Mouse (Mus musculus): ENCODE measurements around the gene Gna12. TPM values are rescaled to one million over a fixed set of nuclear protein-coding genes. Genes with fewer than 3 reads are reported as not detected.

Gna12 gene
- polyA plus RNA-seq, 1 experiment from 2014 or later = 31.1 TPM

GRCm38 (mm10) chr5:140858335-140858734, 28.1 kb upstream of the Gna12 start:
- ATAC-seq (replicated peaks; ENCODE audit: low FRiP score) (no peak; the same call in 1 of the 2 replicates), DNase-seq (ENCODE audit: low spot score) (no peak)
- Histone ChIP-seq H3K9me3 (ENCODE audit: control insufficient read depth, low read length) (no peaks in the 10 kb centered on the region), H3K36me3 (ENCODE audit: control insufficient read depth, insufficient read depth, low read length) (no peaks in the 10 kb centered on the region), H3K4me2 (no peak overlapping the region), H3K27ac (ENCODE audit: low read depth, low read length) (no peak overlapping the region), H3K27me3 (replicated peaks; ENCODE audit: control insufficient read depth, insufficient read depth, low read length) (no peaks in the 10 kb centered on the region), H3K4me1 (replicated peaks; ENCODE audit: control insufficient read depth, insufficient read depth, low read length) (no peaks in the 10 kb centered on the region), H3K9ac (ENCODE audit: low read depth, low read length) (no peak overlapping the region), H3K4me3 (ENCODE audit: low read depth, low read length) (no peak overlapping the region)
- 75% methylated on average over 3 of the region's 3 CpGs for WGBS

GRCm38 (mm10) chr5:140857432-140858154, 27.4 kb upstream of the Gna12 start:
- WGBS = 51% methylated on average over 8 of the region's 8 CpGs
- ATAC-seq (replicated peaks; ENCODE audit: low FRiP score) (no peak), DNase-seq (ENCODE audit: low spot score) (no peak)
- H3K4me1 ChIP-seq (replicated peaks; ENCODE audit: control insufficient read depth, insufficient read depth, low read length) = no peaks in the 10 kb centered on the region
- H3K9me3 ChIP-seq (ENCODE audit: control insufficient read depth, low read length) = no peaks in the 10 kb centered on the region
- H3K27ac ChIP-seq (ENCODE audit: low read depth, low read length) = no peak overlapping the region
- no peak overlapping the region for H3K4me3 ChIP-seq (ENCODE audit: low read depth, low read length)
- H3K9ac ChIP-seq (ENCODE audit: low read depth, low read length) = no peak overlapping the region
- no peak overlapping the region for H3K4me2 ChIP-seq
- no peaks in the 10 kb centered on the region for H3K27me3 ChIP-seq (replicated peaks; ENCODE audit: control insufficient read depth, insufficient read depth, low read length)
- H3K36me3 ChIP-seq (ENCODE audit: control insufficient read depth, insufficient read depth, low read length) = no peaks in the 10 kb centered on the region

GRCm38 (mm10) chr5:140855909-140856530, 25.8 kb upstream of the Gna12 start:
- ATAC-seq (replicated peaks; ENCODE audit: low FRiP score) (no peak), DNase-seq (ENCODE audit: low spot score) (no peak)
- H3K36me3 ChIP-seq (ENCODE audit: control insufficient read depth, insufficient read depth, low read length) = no peaks in the 10 kb centered on the region
- no peaks in the 10 kb centered on the region for H3K4me1 ChIP-seq (replicated peaks; ENCODE audit: control insufficient read depth, insufficient read depth, low read length)
- no peak overlapping the region for H3K4me2 ChIP-seq
- H3K27me3 ChIP-seq (replicated peaks; ENCODE audit: control insufficient read depth, insufficient read depth, low read length) = no peaks in the 10 kb centered on the region
- H3K9me3 ChIP-seq (ENCODE audit: control insufficient read depth, low read length) = no peaks in the 10 kb centered on the region
- no peak overlapping the region for H3K9ac ChIP-seq (ENCODE audit: low read depth, low read length)
- no peak overlapping the region for H3K27ac ChIP-seq (ENCODE audit: low read depth, low read length)
- 70% methylated on average over 11 of the region's 11 CpGs for WGBS
- H3K4me3 ChIP-seq (ENCODE audit: low read depth, low read length) = no peak overlapping the region

DNA sequence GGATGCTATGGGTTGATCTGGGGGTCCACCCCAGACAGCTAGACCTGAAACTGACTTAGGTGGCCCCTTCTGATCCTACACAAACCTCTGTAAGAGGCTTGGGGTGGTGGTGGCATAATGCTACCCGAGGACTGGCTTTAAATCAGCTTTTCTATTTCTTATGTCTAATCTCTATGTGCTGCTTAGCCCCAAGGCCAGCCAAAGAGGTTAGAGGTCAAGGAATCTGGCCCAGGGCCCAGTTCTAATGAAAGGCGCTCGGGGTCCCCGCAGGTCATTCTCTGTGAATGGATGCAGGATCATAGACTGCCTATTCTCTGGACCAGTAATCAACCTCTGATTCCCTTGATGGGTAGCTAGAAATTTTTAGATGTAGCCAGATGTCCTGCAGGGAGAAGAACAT, 24.5 kb upstream of the Gna12 start:
- no peak overlapping the region for H3K4me2 ChIP-seq
- no peak overlapping the region for H3K9ac ChIP-seq (ENCODE audit: low read depth, low read length)
- no peaks in the 10 kb centered on the region for H3K27me3 ChIP-seq (replicated peaks; ENCODE audit: control insufficient read depth, insufficient read depth, low read length)
- no peaks in the 10 kb centered on the region for H3K4me1 ChIP-seq (replicated peaks; ENCODE audit: control insufficient read depth, insufficient read depth, low read length)
- no peaks in the 10 kb centered on the region for H3K36me3 ChIP-seq (ENCODE audit: control insufficient read depth, insufficient read depth, low read length)
- H3K9me3 ChIP-seq (ENCODE audit: control insufficient read depth, low read length) = no peaks in the 10 kb centered on the region
- DNase-seq (ENCODE audit: low spot score) (no peak), ATAC-seq (replicated peaks; ENCODE audit: low FRiP score) (no peak)
- 83% methylated on average over 4 of the region's 4 CpGs for WGBS
- H3K27ac ChIP-seq (ENCODE audit: low read depth, low read length) = no peak overlapping the region
- H3K4me3 ChIP-seq (ENCODE audit: low read depth, low read length) = no peak overlapping the region

DNA sequence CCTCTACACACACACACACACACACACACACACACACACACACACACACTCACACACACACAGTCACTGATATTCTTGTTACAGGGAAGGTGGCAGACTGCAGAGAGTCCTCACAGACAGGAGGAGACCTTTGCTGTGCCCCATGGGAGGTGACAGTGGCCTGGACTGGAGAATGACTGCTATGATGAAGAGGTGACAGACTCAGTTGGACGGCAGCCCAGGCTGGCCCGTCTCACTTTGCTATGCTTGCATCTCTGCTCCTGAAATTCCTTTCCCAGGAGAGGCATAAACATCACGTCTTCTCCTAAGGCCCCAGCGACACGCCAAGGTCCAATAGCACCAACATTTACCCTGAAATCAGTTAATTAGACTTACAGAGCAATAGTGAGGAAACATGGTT, 23.5 kb upstream of the Gna12 start:
- ATAC-seq (replicated peaks; ENCODE audit: low FRiP score) (no peak), DNase-seq (ENCODE audit: low spot score) (no peak)
- H3K9me3 ChIP-seq (ENCODE audit: control insufficient read depth, low read length) = no peaks in the 10 kb centered on the region
- no peak overlapping the region for H3K4me3 ChIP-seq (ENCODE audit: low read depth, low read length)
- H3K4me2 ChIP-seq = no peak overlapping the region
- 80% methylated on average over 5 of the region's 5 CpGs for WGBS
- no peak overlapping the region for H3K9ac ChIP-seq (ENCODE audit: low read depth, low read length)
- H3K27ac ChIP-seq (ENCODE audit: low read depth, low read length) = no peak overlapping the region
- H3K4me1 ChIP-seq (replicated peaks; ENCODE audit: control insufficient read depth, insufficient read depth, low read length) = no peaks in the 10 kb centered on the region
- H3K27me3 ChIP-seq (replicated peaks; ENCODE audit: control insufficient read depth, insufficient read depth, low read length) = no peaks in the 10 kb centered on the region
- no peaks in the 10 kb centered on the region for H3K36me3 ChIP-seq (ENCODE audit: control insufficient read depth, insufficient read depth, low read length)

- Histone ChIP-seq H3K27me3 (replicated peaks; ENCODE audit: control insufficient read depth, insufficient read depth, low read length) (no peaks in the 10 kb centered on the region), H3K27ac (ENCODE audit: low read depth, low read length) (no peak overlapping the region), H3K4me2 (no peak overlapping the region), H3K4me1 (replicated peaks; ENCODE audit: control insufficient read depth, insufficient read depth, low read length) (no peaks in the 10 kb centered on the region), H3K4me3 (ENCODE audit: low read depth, low read length) (no peak overlapping the region), H3K9ac (ENCODE audit: low read depth, low read length) (no peak overlapping the region), H3K36me3 (ENCODE audit: control insufficient read depth, insufficient read depth, low read length) (no peaks in the 10 kb centered on the region), H3K9me3 (ENCODE audit: control insufficient read depth, low read length) (no peaks in the 10 kb centered on the region)
- ATAC-seq (replicated peaks; ENCODE audit: low FRiP score) (peak; percentile 49), DNase-seq (ENCODE audit: low spot score) (no peak)
- WGBS = 60% methylated on average over 12 of the region's 12 CpGs
These were observed 22.3 kb upstream of the Gna12 start for GRCm38 (mm10) chr5:140852435-140852996.

- H3K27me3 ChIP-seq (replicated peaks; ENCODE audit: control insufficient read depth, insufficient read depth, low read length) = no peaks in the 10 kb centered on the region
- 17% methylated on average over 5 of the region's 5 CpGs for WGBS
- no peaks in the 10 kb centered on the region for H3K36me3 ChIP-seq (ENCODE audit: control insufficient read depth, insufficient read depth, low read length)
- ATAC-seq (replicated peaks; ENCODE audit: low FRiP score) = 0 out of 2 replicates have a peak, but pooled peaks have one; percentile 20
- H3K4me2 ChIP-seq = no peak overlapping the region
- H3K4me1 ChIP-seq (replicated peaks; ENCODE audit: control insufficient read depth, insufficient read depth, low read length) = no peaks in the 10 kb centered on the region
- H3K9ac ChIP-seq (ENCODE audit: low read depth, low read length) = no peak overlapping the region
- no peak overlapping the region for H3K27ac ChIP-seq (ENCODE audit: low read depth, low read length)
- no peak overlapping the region for H3K4me3 ChIP-seq (ENCODE audit: low read depth, low read length)
- no peaks in the 10 kb centered on the region for H3K9me3 ChIP-seq (ENCODE audit: control insufficient read depth, low read length)
- DNase-seq (ENCODE audit: low spot score) = peak; percentile 41
These were observed 17.1 kb upstream of the Gna12 start for GRCm38 (mm10) chr5:140847300-140847729.

DNA sequence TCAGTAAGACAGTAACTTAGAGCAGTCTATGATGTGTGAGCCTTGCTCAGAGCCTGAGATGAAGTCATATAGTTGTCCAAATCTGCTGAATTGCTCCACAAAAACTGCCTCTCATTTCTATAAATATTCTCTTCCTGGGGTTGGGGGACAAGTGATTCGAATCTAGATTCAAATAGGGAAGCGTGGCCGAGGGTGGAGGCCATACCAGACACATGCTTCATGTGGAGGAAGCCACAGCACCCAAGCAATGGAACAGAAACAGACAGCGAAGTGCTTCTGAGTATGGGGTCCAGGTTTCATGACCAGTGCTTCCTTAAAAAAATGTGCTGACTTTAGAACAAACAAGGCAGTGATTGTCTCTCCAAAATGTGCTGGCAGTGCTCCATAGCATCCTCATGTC, 11.7 kb upstream of the Gna12 start:
- H3K4me1 ChIP-seq (replicated peaks; ENCODE audit: control insufficient read depth, insufficient read depth, low read length) = no peaks in the 10 kb centered on the region
- no peak for DNase-seq (ENCODE audit: low spot score)
- no peak overlapping the region for H3K4me3 ChIP-seq (ENCODE audit: low read depth, low read length)
- 59% methylated on average over 4 of the region's 4 CpGs for WGBS
- no peaks in the 10 kb centered on the region; the same call in 1 of the 2 replicates for H3K27me3 ChIP-seq (replicated peaks; ENCODE audit: control insufficient read depth, insufficient read depth, low read length)
- no peak overlapping the region for H3K4me2 ChIP-seq
- no peak overlapping the region for H3K9ac ChIP-seq (ENCODE audit: low read depth, low read length)
- no peak overlapping the region for H3K27ac ChIP-seq (ENCODE audit: low read depth, low read length)
- no peaks in the 10 kb centered on the region for H3K36me3 ChIP-seq (ENCODE audit: control insufficient read depth, insufficient read depth, low read length)
- no peak for ATAC-seq (replicated peaks; ENCODE audit: low FRiP score)
- no peaks in the 10 kb centered on the region for H3K9me3 ChIP-seq (ENCODE audit: control insufficient read depth, low read length)

Measured in liver, embryonic 11.5 days (tissue).